Mouse (Mus musculus) fat pad, adult 2 months (tissue): ENCODE data around the gene Ccdc85b.
"Not testable (repeated sequence)": the region's sequence is repeated elsewhere in the genome, so short reads cannot be mapped to it uniquely, and the experiment has no call there.

Experiments
- DNase-seq: peaks from one replicate; pipeline ENCODE4 v3.0.0-alpha.2; 2011; ENCODE audit warnings: low read depth, low spot score; ENCODE audit errors: extremely low read depth

Ccdc85b gene

GRCm38 (mm10) chr19:5457746-5458442, at the start of gene Ccdc85b:
TSS of gene Ccdc85b (minus strand) at chr19:5457894.
- no peak for DNase-seq

GRCm38 (mm10) chr19:5503687-5504086, 46.0 kb upstream of the Ccdc85b start, which contains the start of gene 1700020D05Rik:
TSS of gene 1700020D05Rik (minus strand) at chr19:5503787.
- DNase-seq = no peak

GRCm38 (mm10) chr19:5500330-5500875, 42.7 kb upstream of the Ccdc85b start:
- no peak for DNase-seq

- no peak for DNase-seq
Measured at GRCm38 (mm10) chr19:5496052-5496370, 38.3 kb upstream of the Ccdc85b start.

GRCm38 (mm10) chr19:5495353-5496051, 37.8 kb upstream of the Ccdc85b start:
- DNase-seq = no peak

- no peak for DNase-seq
Measured at GRCm38 (mm10) chr19:5494314-5494713, 36.6 kb upstream of the Ccdc85b start.

GRCm38 (mm10) chr19:5493301-5493721, 35.6 kb upstream of the Ccdc85b start:
- DNase-seq = not testable (repeated sequence)

GRCm38 (mm10) chr19:5492641-5493040, 34.9 kb upstream of the Ccdc85b start:
- DNase-seq = no peak

GRCm38 (mm10) chr19:5490898-5491708, 33.4 kb upstream of the Ccdc85b start:
- no peak for DNase-seq

- DNase-seq = peak; percentile 54
Measured at GRCm38 (mm10) chr19:5490313-5490897, 32.7 kb upstream of the Ccdc85b start, which contains the start of gene Cfl1. TSS of gene Cfl1 (plus strand) at chr19:5490455.

GRCm38 (mm10) chr19:5489721-5490120, 32.0 kb upstream of the Ccdc85b start:
- DNase-seq = not testable (repeated sequence)

GRCm38 (mm10) chr19:5488878-5489571, 31.3 kb upstream of the Ccdc85b start:
- peak; percentile 75 for DNase-seq

- peak; percentile 74 for DNase-seq
Measured at GRCm38 (mm10) chr19:5487768-5488550, 30.3 kb upstream of the Ccdc85b start, which contains the start of gene Mus81. TSS of gene Mus81 (minus strand) at chr19:5488402.

- no peak for DNase-seq
Measured at GRCm38 (mm10) chr19:5486771-5487170, 29.1 kb upstream of the Ccdc85b start.

- DNase-seq = no peak
Measured at GRCm38 (mm10) chr19:5486286-5486685, 28.6 kb upstream of the Ccdc85b start.

- no peak for DNase-seq
Measured at GRCm38 (mm10) chr19:5485821-5486220, 28.1 kb upstream of the Ccdc85b start.

GRCm38 (mm10) chr19:5485371-5485770, 27.7 kb upstream of the Ccdc85b start:
- no peak for DNase-seq

GRCm38 (mm10) chr19:5484496-5484895, 26.8 kb upstream of the Ccdc85b start:
- no peak for DNase-seq
